Mouse (Mus musculus) MEL (cell line): ENCODE measurements around the gene Sars. TPM values are rescaled to one million over a fixed set of nuclear protein-coding genes. Genes with fewer than 3 reads are reported as not detected.

Experiments
- DNase-seq: peaks from one replicate; pipeline ENCODE4 v3.0.0; 2011; ENCODE audit warnings: low read depth, low spot score
- H3K27ac ChIP-seq: 2 replicates; pipeline ENCODE4 v1.5.1; 2012; ENCODE audit warnings: low read depth, mild to moderate bottlenecking, control low read depth, low read length, moderate library complexity; ENCODE audit not compliant: control insufficient read depth
- H3K27me3 ChIP-seq, 2 experiments: fragments of 150-350 bp in 1 of 2; sonication (generic) in 1 of 2; 2 replicates each; pipeline ENCODE4 v1.6.1; 2012; ENCODE audit warnings: low read length in 2 of 2, mild to moderate bottlenecking in 2 of 2, improper control_type of control experiment in 1 of 2, moderate library complexity in 1 of 2; ENCODE audit not compliant: insufficient read depth in 2 of 2, control insufficient read depth in 1 of 2
- H3K36me3 ChIP-seq, 2 experiments: 2 replicates each; pipeline ENCODE4 v1.6.1; 2012 to 2014; ENCODE audit warnings: low read length in 2 of 2, improper control_type of control experiment in 1 of 2, inconsistent platforms in 1 of 2, mild to moderate bottlenecking in 1 of 2; ENCODE audit not compliant: insufficient read depth in 2 of 2, control insufficient read depth in 1 of 2
- H3K4me1 ChIP-seq, 2 experiments: fragments of 150-350 bp in 1 of 2; sonication (generic) in 1 of 2; 2 replicates each; pipeline ENCODE4 v1.6.1; 2012; ENCODE audit warnings: low read length in 2 of 2, improper control_type of control experiment in 1 of 2, mild to moderate bottlenecking in 1 of 2; ENCODE audit not compliant: insufficient read depth in 2 of 2, control insufficient read depth in 1 of 2
- H3K4me3 ChIP-seq, 2 experiments: fragments of 150-350 bp in 1 of 2; sonication (generic) in 1 of 2; 2 replicates each; pipeline ENCODE4 v1.5.1; 2012; ENCODE audit warnings: low read depth in 2 of 2, low read length in 2 of 2, mild to moderate bottlenecking in 2 of 2, moderate library complexity in 2 of 2, control low read depth in 1 of 2, improper control_type of control experiment in 1 of 2; ENCODE audit not compliant: control insufficient read depth in 1 of 2, insufficient read depth in 1 of 2
- H3K79me2 ChIP-seq: 2 replicates; pipeline ENCODE4 v1.6.1; 2012; ENCODE audit warnings: mild to moderate bottlenecking, low read length, moderate library complexity; ENCODE audit not compliant: control insufficient read depth, poor library complexity, insufficient read depth
- H3K9ac ChIP-seq: 2 replicates; pipeline ENCODE4 v1.6.1; 2012; ENCODE audit warnings: low read depth, mild to moderate bottlenecking, control low read depth, low read length, moderate library complexity; ENCODE audit not compliant: control insufficient read depth, poor library complexity, severe bottlenecking
- H3K9me3 ChIP-seq: fragments of 150-350 bp; sonication (generic); replicated peaks from 2 replicates; pipeline ENCODE4 v1.6.1; 2012; ENCODE audit warnings: mild to moderate bottlenecking, low read length, improper control_type of control experiment, moderate library complexity; ENCODE audit not compliant: insufficient read depth
- BHLHE40 ChIP-seq: IDR thresholded peaks from 2 replicates; pipeline ENCODE4 v1.6.1; 2012; ENCODE audit warnings: low read depth, mild to moderate bottlenecking, inconsistent platforms, low read length, improper control_type of control experiment, borderline replicate concordance
- CHD1 ChIP-seq: IDR thresholded peaks from 2 replicates; pipeline ENCODE4 v1.6.1; 2012; ENCODE audit warnings: low read depth, mild to moderate bottlenecking, inconsistent platforms, low read length, improper control_type of control experiment
- E2F4 ChIP-seq: IDR thresholded peaks from 2 replicates; pipeline ENCODE4 v1.6.1; 2011; ENCODE audit warnings: low read depth, low read length, improper control_type of control experiment, borderline replicate concordance
- ELF1 ChIP-seq: IDR thresholded peaks from 2 replicates; pipeline ENCODE4 v1.6.1; 2014; ENCODE audit warnings: low read depth, mild to moderate bottlenecking, inconsistent platforms, low read length, improper control_type of control experiment, moderate library complexity
- EP300 ChIP-seq, 2 experiments: IDR thresholded peaks; 2 replicates each; pipeline ENCODE4 v1.6.1; 2011; ENCODE audit warnings: improper control_type of control experiment in 2 of 2, low read length in 2 of 2, low read depth in 1 of 2, mild to moderate bottlenecking in 1 of 2
- ETS1 ChIP-seq: IDR thresholded peaks from 2 replicates; pipeline ENCODE4 v1.6.1; 2012; ENCODE audit warnings: low read depth, mild to moderate bottlenecking, inconsistent platforms, low read length, improper control_type of control experiment, moderate library complexity
- GABPA ChIP-seq: IDR thresholded peaks from 2 replicates; pipeline ENCODE4 v1.6.1; 2012; ENCODE audit warnings: low read depth, mild to moderate bottlenecking, inconsistent platforms, low read length, improper control_type of control experiment, moderate library complexity
- GATA1 ChIP-seq: IDR thresholded peaks from 2 replicates; pipeline ENCODE4 v1.6.1; 2011; ENCODE audit warnings: low read depth, low read length, improper control_type of control experiment
- MAFK ChIP-seq: IDR thresholded peaks from 2 replicates; pipeline ENCODE4 v1.6.1; 2011; ENCODE audit warnings: low read depth, mild to moderate bottlenecking, low read length, improper control_type of control experiment, borderline replicate concordance
- MAZ ChIP-seq: IDR thresholded peaks from 2 replicates; pipeline ENCODE4 v1.6.1; 2012; ENCODE audit warnings: low read depth, mild to moderate bottlenecking, inconsistent platforms, low read length, improper control_type of control experiment
- MEF2A ChIP-seq: IDR thresholded peaks from 2 replicates; pipeline ENCODE4 v1.6.1; 2014; ENCODE audit warnings: low read depth, mild to moderate bottlenecking, inconsistent platforms, low read length, improper control_type of control experiment; ENCODE audit not compliant: poor library complexity, insufficient replicate concordance, severe bottlenecking; ENCODE audit errors: extremely low read depth
- MXI1 ChIP-seq: IDR thresholded peaks from 2 replicates; pipeline ENCODE4 v1.6.1; 2011; ENCODE audit warnings: mild to moderate bottlenecking, low read depth, low read length, improper control_type of control experiment
- MYB ChIP-seq: IDR thresholded peaks from 2 replicates; pipeline ENCODE4 v1.6.1; 2011; ENCODE audit warnings: mild to moderate bottlenecking, low read depth, low read length, improper control_type of control experiment
- MYC ChIP-seq: IDR thresholded peaks from 2 replicates; pipeline ENCODE4 v1.6.1; 2011; ENCODE audit warnings: low read depth, mild to moderate bottlenecking, low read length, improper control_type of control experiment, moderate library complexity
- NELFE ChIP-seq: IDR thresholded peaks from 2 replicates; pipeline ENCODE4 v1.6.1; 2011; ENCODE audit warnings: low read depth, low read length, improper control_type of control experiment
- NRF1 ChIP-seq: IDR thresholded peaks from 2 replicates; pipeline ENCODE4 v1.6.1; 2014; ENCODE audit warnings: low read depth, mild to moderate bottlenecking, inconsistent platforms, low read length, improper control_type of control experiment, moderate library complexity; ENCODE audit not compliant: poor library complexity, insufficient read depth, severe bottlenecking
- POLR2A ChIP-seq, 2 experiments: IDR thresholded peaks; 2 replicates each; pipeline ENCODE4 v1.6.1; 2011 to 2012; ENCODE audit warnings: low read length in 2 of 2, mild to moderate bottlenecking in 2 of 2, control low read depth in 1 of 2, improper control_type of control experiment in 1 of 2, low read depth in 1 of 2, moderate library complexity in 1 of 2; ENCODE audit not compliant: control insufficient read depth in 1 of 2, insufficient read depth in 1 of 2, poor library complexity in 1 of 2
- RCOR1 ChIP-seq: IDR thresholded peaks from 2 replicates; pipeline ENCODE4 v1.6.1; 2012; ENCODE audit warnings: low read depth, mild to moderate bottlenecking, inconsistent platforms, low read length, improper control_type of control experiment
- SIN3A ChIP-seq: IDR thresholded peaks from 2 replicates; pipeline ENCODE4 v1.6.1; 2012; ENCODE audit warnings: low read length, improper control_type of control experiment, inconsistent platforms
- SMC3 ChIP-seq: IDR thresholded peaks from 2 replicates; pipeline ENCODE4 v1.6.1; 2011; ENCODE audit warnings: low read depth, low read length, improper control_type of control experiment
- TAL1 ChIP-seq: IDR thresholded peaks from 2 replicates; pipeline ENCODE4 v1.6.1; 2012; ENCODE audit warnings: mild to moderate bottlenecking, inconsistent platforms, low read length, moderate library complexity, mixed read lengths
- TCF12 ChIP-seq: IDR thresholded peaks from 2 replicates; pipeline ENCODE4 v1.6.1; 2014; ENCODE audit warnings: low read depth, mild to moderate bottlenecking, inconsistent platforms, low read length, improper control_type of control experiment, moderate library complexity
- USF2 ChIP-seq, 2 experiments: IDR thresholded peaks; 2 replicates each; pipeline ENCODE4 v1.6.1; 2011 to 2012; ENCODE audit warnings: improper control_type of control experiment in 2 of 2, low read length in 2 of 2, borderline replicate concordance in 1 of 2, inconsistent platforms in 1 of 2, low read depth in 1 of 2, mild to moderate bottlenecking in 1 of 2; ENCODE audit not compliant: insufficient read depth in 1 of 2
- ZC3H11A ChIP-seq: IDR thresholded peaks from 2 replicates; pipeline ENCODE4 v1.6.1; 2012; ENCODE audit warnings: low read depth, mild to moderate bottlenecking, inconsistent platforms, low read length, improper control_type of control experiment
- ZKSCAN1 ChIP-seq: IDR thresholded peaks from 2 replicates; pipeline ENCODE4 v1.6.1; 2012; ENCODE audit warnings: low read depth, mild to moderate bottlenecking, inconsistent platforms, low read length, improper control_type of control experiment, moderate library complexity
- ZMIZ1 ChIP-seq: IDR thresholded peaks from 2 replicates; pipeline ENCODE4 v1.6.1; 2012; ENCODE audit warnings: low read depth, mild to moderate bottlenecking, inconsistent platforms, low read length, improper control_type of control experiment, moderate library complexity
- ZNF384 ChIP-seq: IDR thresholded peaks from 2 replicates; pipeline ENCODE4 v1.6.1; 2012; ENCODE audit warnings: low read depth, mild to moderate bottlenecking, inconsistent platforms, low read length, improper control_type of control experiment
- polyA plus RNA-seq, 2 experiments: library from polyadenylated mRNA; stranded (reverse) in 1 of 2; unstranded in 1 of 2; fragments of >175 nt in 1 of 2; fragments of >200 nt in 1 of 2; gene quantifications; 2 replicates each; pipeline versions ENCODE4 v1.2.1 to v1.2.4; 2012; ENCODE audit warnings: low replicate concordance in 2 of 2, low read depth in 1 of 2; ENCODE audit not compliant: insufficient read length in 2 of 2, insufficient read depth in 1 of 2, missing spikeins in 1 of 2
- total RNA-seq: library from RNA; depleted of rRNA; stranded (reverse); fragments of 300-350 nt; gene quantifications from 2 replicates; pipeline ENCODE4 v1.2.3, GENCODE M21; 2012

Gene Sars
- total and polyA plus RNA-seq, 3 experiments: 202 to 337 TPM; not detected in 1

- no peaks in the 10 kb centered on the region for H3K9me3 ChIP-seq
These were observed 29.9 kb downstream of the Sars start, which contains the start of gene Celsr2 for GRCm38 (mm10) chr3:108414857-108415830. TSS of gene Celsr2 (minus strand) at chr3:108415552.

DNA sequence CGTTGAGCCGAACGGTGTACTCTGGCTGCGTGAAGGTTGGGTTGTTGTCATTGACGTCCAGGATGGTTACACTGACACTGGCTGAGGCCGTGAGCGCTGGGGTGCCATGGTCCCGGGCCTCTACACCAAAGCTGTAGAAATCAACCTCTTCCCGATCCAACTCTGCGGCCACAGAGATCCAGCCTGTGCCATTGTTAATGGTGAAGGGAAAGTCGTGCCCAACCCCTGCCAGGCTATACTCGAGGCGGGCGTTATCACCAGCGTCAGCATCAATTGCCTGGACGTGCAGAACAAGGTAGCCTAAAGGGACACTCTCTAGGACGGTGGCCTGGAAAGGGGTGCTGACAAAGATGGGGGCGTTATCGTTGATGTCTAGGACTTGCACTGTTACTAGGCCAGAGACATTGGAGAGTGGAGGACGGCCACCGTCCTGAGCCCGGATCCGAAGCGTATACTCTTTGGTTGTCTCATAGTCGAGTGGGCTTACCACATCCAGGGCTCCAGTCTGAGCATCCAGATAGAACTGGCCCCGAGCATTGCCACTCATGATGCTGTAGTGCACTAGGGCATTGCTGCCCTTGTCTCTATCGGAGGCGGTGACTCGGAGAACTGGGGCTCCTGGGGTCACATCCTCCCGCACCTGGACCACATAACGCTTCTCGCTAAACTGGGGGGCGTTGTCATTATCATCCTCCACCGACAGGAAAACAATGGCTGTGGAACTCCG, 31.2 kb downstream of the Sars start:
- H3K27me3 ChIP-seq: peaks cover 3 to 4% of the 10 kb centered on the region in 2 experiments
- H3K4me3 ChIP-seq: no peak overlapping the region
- H3K27ac ChIP-seq: no peak overlapping the region
- DNase-seq: no peak
- no peaks in the 10 kb centered on the region for H3K4me1 ChIP-seq
- no peaks in the 10 kb centered on the region for H3K79me2 ChIP-seq
- H3K36me3 ChIP-seq: no peaks in the 10 kb centered on the region
- H3K9ac ChIP-seq: no peak overlapping the region
- H3K9me3 ChIP-seq: no peaks in the 10 kb centered on the region
- TF ChIP-seq SMC3: no peak
- TF ChIP-seq RCOR1: no peak
- TF ChIP-seq ELF1: no peak
- TF ChIP-seq ZMIZ1: no peak
- TF ChIP-seq GATA1: no peak
- no peak for TF ChIP-seq POLR2A (IDR thresholded peaks at IDR 0.05; ENCODE audit: control insufficient read depth in 1 of 2, insufficient read depth in 1 of 2, low read depth in 1 of 2, low read length in 2 of 2, poor library complexity in 1 of 2)
- no peak for TF ChIP-seq EP300 (IDR thresholded peaks at IDR 0.05; ENCODE audit: low read depth in 1 of 2, low read length in 2 of 2)
- no peak for TF ChIP-seq NELFE
- no peak for TF ChIP-seq CHD1
- TF ChIP-seq MAZ: no peak

More at GRCm38 (mm10) chr3:108414857-108415830, 29.9 kb downstream of the Sars start, which contains the start of gene Celsr2:
- no peak for DNase-seq
- H3K4me1 ChIP-seq: no peaks in the 10 kb centered on the region
- H3K4me3 ChIP-seq: no peak within 1 kb of the TSS
- H3K27ac ChIP-seq: no peak within 1 kb of the TSS
- TF ChIP-seq E2F4 (no peak), MAFK (no peak), MYC (no peak), MEF2A (no peak), TAL1 (no peak), TCF12 (no peak), ZC3H11A (no peak), POLR2A (IDR thresholded peaks at IDR 0.05; ENCODE audit: control insufficient read depth in 1 of 2, insufficient read depth in 1 of 2, low read depth in 1 of 2, low read length in 2 of 2, poor library complexity in 1 of 2) (no peak), ZNF384 (no peak), CHD1 (no peak), GATA1 (no peak), BHLHE40 (no peak), MXI1 (no peak), ETS1 (no peak), USF2 (IDR thresholded peaks at IDR 0.05; ENCODE audit: borderline replicate concordance in 1 of 2, insufficient read depth in 1 of 2, low read depth in 1 of 2, low read length in 2 of 2) (no peak), ZKSCAN1 (no peak), NRF1 (no peak), MYB (no peak), SIN3A (no peak), GABPA (no peak)
- H3K79me2 ChIP-seq: no peaks in the 10 kb centered on the region
- peaks cover 3 to 4% of the 10 kb centered on the region in 2 experiments for H3K27me3 ChIP-seq
- no peaks in the 10 kb centered on the region for H3K36me3 ChIP-seq
- H3K9ac ChIP-seq: no peak within 1 kb of the TSS
